Mouse (Mus musculus) B cell, adult 67 days (primary cell): ENCODE data around the gene Xkr8. TPM values are rescaled to one million over a fixed set of nuclear protein-coding genes. Genes with fewer than 3 reads are reported as not detected.

ENCODE experiments used
- total RNA-seq, 2 experiments: library from RNA; stranded (reverse); gene quantifications; 4 replicates each; pipeline ENCODE4 v1.2.4; 2023

The Xkr8 gene
- 1 to 10 TPM; 2.6 to 4.2 TPM for total RNA-seq

DNA sequence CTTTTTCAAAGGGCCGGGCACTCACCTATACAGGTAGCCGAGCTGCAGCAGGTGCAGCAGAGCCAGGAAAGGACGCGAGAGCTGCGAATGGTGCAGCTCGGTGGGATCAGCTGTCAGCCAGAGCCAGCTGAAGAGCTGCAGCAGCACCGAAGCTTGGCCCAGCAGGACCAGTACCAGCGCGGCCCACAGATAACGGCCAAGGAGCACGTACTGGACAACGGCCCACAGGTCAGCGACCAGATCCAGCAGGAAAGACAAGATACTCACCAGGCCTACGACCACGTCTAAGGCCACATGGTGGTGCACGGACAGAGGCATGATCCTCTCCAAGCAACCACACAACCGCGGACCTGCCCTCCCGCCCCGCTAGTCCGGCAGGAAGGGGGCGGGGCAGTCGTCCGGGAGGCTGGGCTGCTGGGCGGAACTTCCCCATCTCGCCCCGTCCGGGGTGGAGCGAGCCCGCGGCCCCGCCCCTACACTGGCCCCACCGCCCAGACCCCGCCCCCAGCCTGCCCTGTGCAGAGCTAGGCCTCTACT lies at the start of gene Xkr8:
TSS of gene Xkr8 (minus strand) at position 399 of the 537 bp plus-strand sequence.

GRCm38 (mm10) chr4:132767914-132768876 lies 35.8 kb upstream of the Xkr8 start, which contains the start of gene Rpa2:
Rpa2 (plus strand) TSS chr4:132768332.

GRCm38 (mm10) chr4:132756974-132757373 lies 24.6 kb upstream of the Xkr8 start, which contains the start of gene Smpdl3b:
Smpdl3b (minus strand) TSS chr4:132757252.

Other genes starting within 250 kb of the Xkr8 start
- gene Sesn2, start 222.0 kb downstream of the Xkr8 start, total RNA-seq: 10 to 100 TPM in 1 of 2 experiments, 1 to 10 TPM in 1; 7.2 to 10.5 TPM
- gene Atpif1, start 198.9 kb downstream of the Xkr8 start, total RNA-seq: 10 to 100 TPM; 61.4 to 65.0 TPM
- 100 to 1,000 TPM in 1 of 2 experiments, 10 to 100 TPM in 1; 87.1 to 116 TPM for gene Dnajc8, start 197.0 kb downstream of the Xkr8 start, total RNA-seq
- gene Ptafr, start 168.5 kb downstream of the Xkr8 start, total RNA-seq: 1 to 10 TPM; 1.3 to 1.9 TPM
- gene Eya3, start 93.6 kb downstream of the Xkr8 start, total RNA-seq: 10 to 100 TPM; 40.7 to 44.9 TPM
- gene Smpdl3b, start 24.7 kb upstream of the Xkr8 start, total RNA-seq: under 1 TPM in 1 of 2 experiments, not detected in 1; 0.26 TPM
- gene Rpa2, start 35.8 kb upstream of the Xkr8 start, total RNA-seq: 10 to 100 TPM; 42.3 to 44.5 TPM
- gene Themis2, start 63.8 kb upstream of the Xkr8 start, total RNA-seq: 100 to 1,000 TPM; 154 to 165 TPM
- 10 to 100 TPM; 42.5 to 48.2 TPM for gene Ppp1r8, start 110.6 kb upstream of the Xkr8 start, total RNA-seq
- 10 to 100 TPM; 22.4 to 24.0 TPM for gene Stx12, start 152.0 kb upstream of the Xkr8 start, total RNA-seq
- gene Fam76a, start 190.0 kb upstream of the Xkr8 start, total RNA-seq: 10 to 100 TPM; 30.0 to 31.8 TPM
- 10 to 100 TPM; 27.0 to 36.4 TPM for gene Fgr, start 241.5 kb upstream of the Xkr8 start, total RNA-seq